Mouse (Mus musculus) B cell, adult 2 months (primary cell): Measurements from ENCODE around the gene Aox4.
A peak's percentile ranks its signal among the peaks of the same experiment; 100 is the strongest.

Source experiments
- DNase-seq, 2 experiments: peaks; one replicate each; pipeline ENCODE4 v3.0.0; 2022

The Aox4 gene

GRCm38 (mm10) chr1:58248518-58248917 is 38.3 kb downstream of the Aox4 start:
- DNase-seq: no peak

GRCm38 (mm10) chr1:58253466-58253865 is 43.3 kb downstream of the Aox4 start:
- DNase-seq: no peak

- DNase-seq: no peak
These were observed 47.2 kb downstream of the Aox4 start for GRCm38 (mm10) chr1:58257195-58257991.

GRCm38 (mm10) chr1:58260311-58260710 is 50.1 kb downstream of the Aox4 start:
- DNase-seq: no peak

- no peak for DNase-seq
These were observed 58.0 kb downstream of the Aox4 start for GRCm38 (mm10) chr1:58268231-58268630.

- DNase-seq: peak; percentile 39 to 52
These were observed 60.8 kb downstream of the Aox4 start for GRCm38 (mm10) chr1:58270807-58271569.

- no peak for DNase-seq
These were observed 65.7 kb downstream of the Aox4 start for GRCm38 (mm10) chr1:58275879-58276278.

GRCm38 (mm10) chr1:58278026-58278425 is 67.8 kb downstream of the Aox4 start, which contains the start of gene Aox2:
Gene Aox2, plus strand, starts transcription at chr1:58278326.
- no peak for DNase-seq

- DNase-seq: no peak
These were observed 68.3 kb downstream of the Aox4 start for GRCm38 (mm10) chr1:58278513-58278912.

GRCm38 (mm10) chr1:58280381-58280780 is 70.2 kb downstream of the Aox4 start:
- DNase-seq: no peak

GRCm38 (mm10) chr1:58280939-58281624 is 70.9 kb downstream of the Aox4 start:
- no peak for DNase-seq

GRCm38 (mm10) chr1:58281625-58281988 is 71.4 kb downstream of the Aox4 start:
- no peak for DNase-seq

GRCm38 (mm10) chr1:58284505-58284904 is 74.3 kb downstream of the Aox4 start:
- no peak for DNase-seq

GRCm38 (mm10) chr1:58288091-58288490 is 77.9 kb downstream of the Aox4 start:
- no peak for DNase-seq

GRCm38 (mm10) chr1:58289863-58290469 is 79.8 kb downstream of the Aox4 start:
- no peak for DNase-seq

GRCm38 (mm10) chr1:58291394-58292300 is 81.5 kb downstream of the Aox4 start:
- DNase-seq: no peak

- DNase-seq: no peak
These were observed 84.5 kb downstream of the Aox4 start for GRCm38 (mm10) chr1:58294730-58295129.

- DNase-seq: peak; percentile 73
These were observed 86.1 kb downstream of the Aox4 start for GRCm38 (mm10) chr1:58296278-58296677.

- DNase-seq: no peak
These were observed 86.6 kb downstream of the Aox4 start for GRCm38 (mm10) chr1:58296821-58297220.

- no peak for DNase-seq
These were observed 88.2 kb downstream of the Aox4 start for GRCm38 (mm10) chr1:58298347-58298746.

GRCm38 (mm10) chr1:58301073-58301472 is 90.9 kb downstream of the Aox4 start:
- DNase-seq: no peak

GRCm38 (mm10) chr1:58302015-58302414 is 91.8 kb downstream of the Aox4 start:
- no peak for DNase-seq
